Mouse (Mus musculus) heart, adult 9 months (tissue): ENCODE data around the gene Cdc37.

Experiments
- DNase-seq, 2 experiments: peaks; one replicate each; pipeline ENCODE4 v3.0.0; 2022; ENCODE audit warnings: low spot score in 2 of 2

Gene Cdc37

GRCm38 (mm10) chr9:21135941-21136381 lies 13.8 kb downstream of the Cdc37 start:
- DNase-seq = no peak

- DNase-seq = no peak
Measured at GRCm38 (mm10) chr9:21135329-21135890, 14.4 kb downstream of the Cdc37 start.

GRCm38 (mm10) chr9:21134595-21135328 lies 15.0 kb downstream of the Cdc37 start:
- peak; percentile 86 to 87 for DNase-seq

GRCm38 (mm10) chr9:21133064-21133707 lies 16.6 kb downstream of the Cdc37 start:
- DNase-seq = no peak

- no peak for DNase-seq
Measured at GRCm38 (mm10) chr9:21132102-21132775, 17.5 kb downstream of the Cdc37 start.

- peak; percentile 96 to 98 for DNase-seq
Measured at GRCm38 (mm10) chr9:21131059-21131956, 18.5 kb downstream of the Cdc37 start, which contains the start of gene Tyk2. Tyk2 (minus strand) TSS chr9:21131243.

GRCm38 (mm10) chr9:21126259-21126627 lies 23.5 kb downstream of the Cdc37 start:
- no peak for DNase-seq

GRCm38 (mm10) chr9:21125502-21126258 lies 24.1 kb downstream of the Cdc37 start:
- DNase-seq = no peak

- no peak for DNase-seq
Measured at GRCm38 (mm10) chr9:21124837-21125236, 24.9 kb downstream of the Cdc37 start.

GRCm38 (mm10) chr9:21121483-21121882 lies 28.3 kb downstream of the Cdc37 start:
- no peak for DNase-seq

- no peak for DNase-seq
Measured at GRCm38 (mm10) chr9:21117073-21117472, 32.7 kb downstream of the Cdc37 start.

- no peak for DNase-seq
Measured at GRCm38 (mm10) chr9:21115105-21115504, 34.7 kb downstream of the Cdc37 start.

GRCm38 (mm10) chr9:21114190-21114589 lies 35.6 kb downstream of the Cdc37 start:
- DNase-seq = no peak

- no peak for DNase-seq
Measured at GRCm38 (mm10) chr9:21113751-21114150, 36.0 kb downstream of the Cdc37 start.

GRCm38 (mm10) chr9:21107607-21108237 lies 42.1 kb downstream of the Cdc37 start:
- DNase-seq = no peak

- no peak for DNase-seq
Measured at GRCm38 (mm10) chr9:21105760-21106564, 43.8 kb downstream of the Cdc37 start.

GRCm38 (mm10) chr9:21104814-21105213 lies 45.0 kb downstream of the Cdc37 start:
- DNase-seq = no peak

GRCm38 (mm10) chr9:21102076-21102475 lies 47.7 kb downstream of the Cdc37 start:
- DNase-seq = no peak

- DNase-seq = no peak
Measured at GRCm38 (mm10) chr9:21100447-21101161, 49.2 kb downstream of the Cdc37 start.
